Mouse (Mus musculus) naive thymus-derived CD4-positive, alpha-beta T cell, adult 2 months (primary cell): ENCODE measurements around the gene Gak.
A peak's percentile ranks its signal among the peaks of the same experiment; 100 is the strongest.
"Not testable (repeated sequence)": the region's sequence is repeated elsewhere in the genome, so short reads cannot be mapped to it uniquely, and the experiment has no call there.

Source experiments
- DNase-seq: peaks from one replicate; pipeline ENCODE4 v3.0.0-alpha.2; 2011; ENCODE audit warnings: low read depth

Gak gene

GRCm38 (mm10) chr5:108655891-108656650 lies 26.5 kb upstream of the Gak start:
- no peak for DNase-seq

DNA sequence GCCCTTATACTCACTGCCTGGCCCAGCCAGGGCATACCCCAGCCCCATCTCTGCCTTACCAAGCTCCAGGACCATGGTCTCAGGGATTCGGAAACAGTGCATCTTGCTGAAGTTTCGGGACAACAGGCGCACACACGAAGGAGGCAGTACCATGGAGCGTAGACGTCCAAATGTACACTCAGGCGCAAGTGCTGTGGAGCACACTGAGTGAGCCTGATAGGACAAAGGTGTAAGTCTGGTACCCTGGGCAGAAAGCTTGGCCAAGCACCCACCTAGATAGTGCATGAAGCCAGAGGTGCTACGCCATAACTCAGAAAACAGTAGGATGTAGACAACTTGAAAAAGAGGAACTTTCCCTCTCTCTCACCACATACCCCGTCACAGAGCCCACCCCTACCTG lies 25.8 kb upstream of the Gak start:
- DNase-seq: no peak

DNA sequence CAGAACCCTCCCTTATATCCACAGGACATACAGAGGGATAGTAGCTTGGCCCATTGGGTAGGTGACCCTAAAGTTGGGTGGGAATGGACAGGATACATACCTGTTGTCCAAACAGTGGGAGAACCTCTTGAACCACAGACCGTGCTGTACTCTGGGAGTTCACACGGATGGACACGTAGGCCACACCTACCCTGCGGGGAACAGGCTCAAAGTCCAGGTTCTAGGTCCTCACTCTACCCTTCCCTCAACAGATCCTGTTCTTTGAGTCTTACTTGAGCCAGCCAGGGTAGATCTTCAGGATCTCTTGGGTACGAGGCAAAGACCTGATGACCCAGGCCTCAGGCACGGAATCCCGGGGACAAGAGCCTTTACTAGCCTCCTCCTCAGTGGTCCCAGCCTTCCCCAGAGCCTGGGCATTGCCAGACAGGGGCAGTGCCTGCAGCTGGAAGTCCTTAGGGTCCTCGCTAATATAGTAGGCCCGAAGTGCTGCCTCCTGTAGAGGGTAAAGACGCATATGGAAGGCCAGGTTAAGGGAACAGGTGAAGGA lies 25.0 kb upstream of the Gak start:
- no peak for DNase-seq

- no peak for DNase-seq
These were observed 23.8 kb upstream of the Gak start for GRCm38 (mm10) chr5:108653341-108653740.

DNA sequence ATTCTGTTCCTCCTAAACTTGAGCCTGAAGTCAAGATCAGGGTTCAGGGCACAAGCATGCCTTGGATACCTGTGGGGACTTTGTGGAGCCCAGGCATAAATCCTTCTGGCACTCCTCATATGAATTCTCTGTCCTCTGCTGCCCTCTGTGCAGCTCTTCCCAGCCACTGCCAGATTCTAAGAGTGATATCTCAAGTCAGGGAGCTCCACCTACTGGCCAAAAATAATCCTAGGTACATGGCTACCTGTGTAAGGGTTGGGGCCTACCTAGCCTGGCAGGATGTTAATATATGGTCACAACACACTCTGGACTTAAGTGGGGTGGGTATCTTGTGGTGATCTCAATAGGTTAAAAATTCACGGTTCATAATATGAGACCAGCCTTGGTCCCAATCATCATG lies 22.3 kb upstream of the Gak start:
- peak; percentile 85 for DNase-seq

DNA sequence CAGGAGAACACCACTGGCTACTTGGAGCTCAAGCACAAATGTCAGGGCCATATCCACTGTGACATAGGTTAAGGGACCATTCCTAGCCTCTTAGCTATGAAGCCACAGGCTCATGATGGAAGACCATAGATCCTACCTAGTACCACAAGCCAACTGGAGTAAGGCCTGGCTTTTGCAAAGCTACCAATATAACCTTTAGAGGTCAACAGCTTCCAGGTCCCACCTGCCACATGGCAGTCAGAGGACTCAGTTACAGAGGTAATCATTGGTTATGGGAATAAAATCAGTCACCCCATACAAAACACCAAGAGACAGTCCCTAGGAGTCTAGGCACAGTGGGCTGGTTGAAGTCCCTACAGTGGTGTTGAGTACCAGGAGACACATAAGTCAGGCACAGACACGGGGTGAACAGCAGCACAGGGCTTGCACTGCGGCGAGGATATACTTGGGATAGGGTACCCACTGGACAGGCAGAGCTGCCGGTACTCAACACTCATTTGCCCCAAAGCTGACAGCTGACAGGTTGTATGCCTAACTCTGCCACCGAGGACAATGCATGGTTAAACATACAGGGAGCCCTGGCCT lies 21.7 kb upstream of the Gak start:
- no peak for DNase-seq

GRCm38 (mm10) chr5:108650341-108650740 lies 20.8 kb upstream of the Gak start:
- DNase-seq: no peak

DNA sequence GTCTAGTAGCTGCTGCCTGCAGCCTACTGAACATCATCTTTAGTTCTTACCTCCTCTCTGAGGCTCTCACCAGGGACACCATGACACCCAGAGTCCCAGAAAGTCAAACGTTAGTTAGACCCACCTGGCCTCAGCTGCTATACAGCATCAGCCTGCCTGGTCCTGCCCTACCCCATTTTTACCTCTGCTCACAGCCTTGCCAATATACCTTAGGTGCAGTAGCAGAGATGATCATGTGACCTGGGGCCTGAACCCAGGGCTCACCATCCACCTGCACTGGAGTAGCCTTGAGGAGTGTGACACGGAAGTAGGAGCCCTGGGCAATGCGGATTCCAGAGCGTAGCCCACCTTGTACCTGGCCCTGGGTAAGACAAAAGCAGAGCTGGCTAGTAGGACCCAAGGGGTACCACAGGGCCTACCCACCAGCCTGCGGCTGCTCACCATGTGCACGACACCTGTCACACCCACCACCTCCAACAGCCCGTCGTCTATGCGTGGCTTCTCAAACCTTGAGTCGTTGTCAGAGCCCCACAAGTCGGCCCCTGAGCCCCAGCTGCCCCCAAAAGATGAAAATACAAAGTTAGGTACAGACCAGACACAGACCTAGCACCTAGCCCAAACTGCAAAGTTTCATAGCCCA lies 19.5 kb upstream of the Gak start:
- DNase-seq: no peak

DNA sequence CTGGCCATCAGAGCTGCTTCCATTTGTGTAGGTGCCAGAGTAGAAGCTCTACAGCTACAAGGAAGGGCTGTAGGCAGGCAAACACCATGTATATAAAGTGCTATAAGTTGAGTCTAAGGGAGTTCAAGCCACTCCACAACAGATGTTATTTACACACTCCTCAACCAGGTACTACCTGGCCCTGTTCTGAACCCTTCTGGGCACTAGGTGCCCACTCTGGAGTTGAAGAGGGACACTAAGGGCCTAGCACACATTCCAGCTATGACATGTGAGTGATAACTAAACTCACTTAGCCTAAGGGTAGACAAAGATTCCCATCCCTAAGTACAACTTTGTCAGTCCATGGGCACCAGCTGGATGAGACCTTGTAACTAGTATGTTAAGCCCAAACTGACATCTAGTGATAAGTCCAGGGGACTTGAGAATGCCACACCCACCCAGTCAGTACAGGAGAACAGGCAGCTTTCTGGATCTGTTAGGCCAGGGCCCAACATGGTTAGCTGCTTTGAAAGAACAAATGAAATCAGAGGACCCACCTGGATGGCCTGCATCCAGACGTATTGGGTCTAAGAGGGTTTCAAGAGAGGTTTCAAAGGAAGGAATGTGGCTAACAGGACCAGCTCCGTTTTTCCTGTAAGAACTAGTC lies 18.4 kb upstream of the Gak start:
- DNase-seq: no peak

GRCm38 (mm10) chr5:108647311-108647710 lies 17.8 kb upstream of the Gak start:
- DNase-seq: no peak

- DNase-seq: no peak
These were observed 16.7 kb upstream of the Gak start for GRCm38 (mm10) chr5:108646343-108646660.

GRCm38 (mm10) chr5:108645651-108646342 lies 16.2 kb upstream of the Gak start:
- DNase-seq: no peak

GRCm38 (mm10) chr5:108643674-108644073 lies 14.1 kb upstream of the Gak start:
- DNase-seq: no peak

DNA sequence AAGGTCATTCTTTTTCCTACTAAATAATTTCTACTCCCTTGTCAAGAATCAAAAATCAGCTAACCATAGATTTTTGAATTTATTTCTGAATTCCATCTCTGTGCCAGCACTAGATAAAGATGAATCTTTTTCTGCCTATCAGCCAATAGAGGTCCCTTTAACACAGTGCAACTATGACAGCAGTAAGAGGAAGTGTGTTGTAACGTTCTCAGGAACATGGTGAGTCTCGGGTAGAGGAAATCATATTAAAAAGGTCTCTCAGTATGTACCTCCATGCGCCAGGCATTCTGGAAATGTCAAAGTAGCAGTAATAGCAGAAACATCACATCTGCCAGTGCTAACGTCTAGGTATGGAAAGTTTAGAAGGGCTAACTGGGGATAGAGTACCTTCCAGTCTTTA lies 6.6 kb upstream of the Gak start:
- DNase-seq: no peak

GRCm38 (mm10) chr5:108634088-108634487 lies 4.5 kb upstream of the Gak start:
- DNase-seq: not testable (repeated sequence)

DNA sequence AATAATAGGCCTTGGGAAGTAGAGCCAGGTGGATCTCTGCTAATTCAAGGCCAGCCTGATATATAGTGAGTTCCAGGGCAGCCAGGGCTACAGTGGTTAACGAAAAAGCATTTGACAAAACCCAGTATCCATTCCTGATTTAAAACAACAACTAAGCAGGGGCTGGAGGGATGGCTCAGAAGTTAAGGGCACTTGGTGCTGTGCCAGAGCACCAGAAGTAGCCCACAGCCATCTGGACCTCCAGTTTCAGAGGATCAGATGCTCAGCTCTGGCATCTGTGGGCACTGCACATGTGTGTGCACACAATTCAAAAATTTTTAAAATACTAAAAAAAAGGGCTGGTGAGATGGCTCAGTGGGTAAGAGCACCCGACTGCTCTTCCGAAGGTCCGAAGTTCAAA lies 4.1 kb upstream of the Gak start:
- DNase-seq: no peak

DNA sequence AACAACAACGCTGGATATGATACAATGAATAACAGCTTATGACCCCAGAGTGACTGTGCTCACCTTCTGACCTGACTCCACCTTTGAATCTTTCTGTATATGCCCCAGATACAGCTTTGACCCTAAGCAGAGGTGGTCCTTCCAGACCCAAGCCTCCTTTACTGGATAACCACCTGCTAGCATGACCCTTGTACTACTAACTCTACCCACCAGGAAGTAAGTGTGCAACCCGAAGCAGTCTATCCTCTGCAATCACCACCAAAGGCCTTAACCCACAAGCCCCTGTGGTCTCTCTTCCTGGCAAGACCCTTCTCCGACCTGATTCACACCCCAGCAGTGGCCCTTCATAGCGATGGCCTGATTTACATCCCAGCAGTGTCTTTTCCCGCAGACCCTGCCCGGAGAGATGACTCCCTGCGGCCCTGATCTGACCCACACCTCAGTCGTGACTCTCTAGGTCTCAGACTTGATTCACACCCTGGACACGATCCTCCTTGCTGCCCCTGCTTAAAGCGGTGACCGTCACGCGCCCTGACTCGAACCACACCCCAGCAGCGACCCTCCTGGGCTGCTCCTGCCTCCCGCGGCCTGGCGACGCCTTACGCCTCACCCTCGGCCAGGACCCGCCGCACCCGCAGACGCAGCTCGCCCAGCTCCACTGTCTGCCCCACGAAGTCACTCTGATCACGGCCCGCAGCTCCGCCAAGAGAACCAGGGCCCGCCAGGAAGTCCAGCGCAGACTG lies 493 bp downstream of the Gak start:
- peak; percentile 61 for DNase-seq

DNA sequence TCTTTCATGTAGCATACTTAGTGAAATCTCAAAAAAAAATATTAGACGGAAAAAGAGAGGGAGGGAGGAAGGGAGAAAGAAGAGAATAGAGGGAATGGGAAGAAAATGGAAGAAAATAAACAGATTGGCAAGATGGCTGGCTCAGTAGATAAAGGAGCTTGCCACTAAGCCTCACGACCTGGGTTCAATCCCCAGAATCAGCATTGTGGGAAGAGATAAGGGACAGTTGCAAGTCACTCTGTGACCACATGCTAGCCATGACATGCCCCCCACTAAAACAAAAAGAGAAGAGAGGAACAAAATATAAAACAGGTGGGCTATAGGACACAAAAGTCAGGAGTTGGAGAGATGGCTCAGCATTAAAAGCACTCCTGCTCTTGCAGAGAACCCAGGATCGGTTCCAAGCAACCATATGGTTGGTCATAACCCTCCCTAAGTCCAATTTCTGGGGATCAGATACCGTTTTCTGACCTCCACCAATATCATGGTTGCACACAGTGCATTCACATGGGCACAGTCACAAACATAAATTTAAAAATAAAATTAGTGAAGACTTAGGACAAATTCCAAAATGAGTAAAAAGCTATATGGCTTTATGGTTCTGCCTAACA lies 3.4 kb downstream of the Gak start:
- no peak for DNase-seq

DNA sequence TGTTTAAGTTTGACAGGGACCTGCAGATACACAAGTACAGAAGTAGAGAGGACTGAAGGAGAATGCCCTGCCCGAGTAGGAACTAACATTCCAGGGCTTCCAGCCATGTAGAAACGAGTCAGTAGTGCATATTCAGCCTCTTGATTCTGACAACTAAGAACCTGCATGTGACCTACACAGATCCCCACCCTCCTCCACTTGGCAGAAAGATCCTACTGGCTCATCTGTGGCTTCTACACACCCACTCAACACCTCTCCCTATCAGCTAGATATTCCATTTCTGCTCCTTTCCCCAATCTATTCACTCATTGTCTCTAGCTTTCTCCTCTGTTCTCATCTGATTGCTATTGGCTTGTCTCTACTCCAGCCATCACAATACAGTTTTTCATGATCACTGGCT lies 7.7 kb downstream of the Gak start:
- no peak for DNase-seq

- no peak for DNase-seq
These were observed 19.1 kb downstream of the Gak start for GRCm38 (mm10) chr5:108610426-108610825.

DNA sequence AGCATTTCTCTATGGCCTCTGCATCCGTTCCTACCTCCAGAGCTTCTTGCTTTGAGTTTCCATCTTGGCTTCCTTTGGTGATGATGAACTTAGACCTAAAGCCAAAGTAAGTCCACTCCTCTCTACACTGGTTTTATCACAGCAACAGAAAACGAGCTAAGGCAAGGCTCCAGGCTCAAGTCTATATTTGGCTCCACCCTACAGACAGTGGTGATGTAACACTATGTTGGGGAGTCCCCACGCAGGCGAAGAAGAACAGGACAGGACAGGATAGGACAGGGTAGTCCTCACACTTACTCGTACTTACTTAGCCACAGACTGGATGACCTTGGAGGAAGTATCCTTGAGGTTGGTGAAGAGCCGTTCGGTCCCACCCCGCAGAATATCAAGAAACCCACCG lies 27.0 kb downstream of the Gak start:
- DNase-seq: no peak
